Mouse (Mus musculus): ENCODE measurements around the gene Homer2.

DNA sequence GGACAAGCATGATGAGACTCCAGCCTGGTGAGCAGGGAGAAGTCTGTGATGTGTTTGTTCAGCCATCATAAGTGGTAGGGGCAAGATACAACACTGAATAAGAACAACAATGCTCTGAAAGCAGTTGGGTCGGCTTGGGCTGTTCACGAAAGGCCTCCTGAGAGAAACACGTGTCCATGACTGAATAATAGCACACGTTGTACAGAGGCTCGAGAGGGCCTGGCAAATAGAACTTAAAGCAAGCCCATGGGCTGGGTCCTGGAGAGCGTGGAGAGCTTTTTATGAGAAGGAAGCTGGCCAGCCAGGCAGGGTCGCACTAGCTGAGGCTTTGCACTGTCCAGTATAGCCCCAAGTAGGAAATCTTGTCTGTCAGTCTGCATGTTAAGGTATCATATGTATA, 128.9 kb downstream of the Homer2 start:
- TF ChIP-seq CTCF (conservative IDR thresholded peaks at IDR 0.05; ENCODE audit: insufficient read depth, insufficient read length, low read depth, low read length) (no peak), POLR2A (IDR thresholded peaks at IDR 0.05; ENCODE audit: low read depth, low read length) (no peak)

All from kidney, adult 2 months (tissue).